Mouse (Mus musculus): Measurements from ENCODE around the gene Olfr458. TPM values are rescaled to one million over a fixed set of nuclear protein-coding genes. Genes with fewer than 3 reads are reported as not detected.
"Not testable (repeated sequence)": the region's sequence is repeated elsewhere in the genome, so short reads cannot be mapped to it uniquely, and the experiment has no call there.

Gene Olfr458
- not detected in 2 replicates for polyA plus RNA-seq (2011; ENCODE audit: insufficient read depth, insufficient read length, low replicate concordance, missing spikeins)

GRCm38 (mm10) chr6:42465096-42465495 is at the start of gene Olfr458:
TSS of gene Olfr458 (minus strand) at chr6:42465196.
- H3K4me3 ChIP-seq (replicated peaks; ENCODE audit: control insufficient read depth, low read depth, low read length), result no peak within 1 kb of the TSS
- H3K4me1 ChIP-seq (ENCODE audit: control insufficient read depth, insufficient read depth, low read length), result no peaks in the 10 kb centered on the region
- no peak for TF ChIP-seq CTCF (IDR thresholded peaks at IDR 0.05; ENCODE audit: control insufficient read depth, insufficient read depth, low read length)
- no peak for TF ChIP-seq POLR2A (IDR thresholded peaks at IDR 0.05; ENCODE audit: borderline replicate concordance, control insufficient read depth, low read depth, low read length)
- no peak within 1 kb of the TSS for H3K27ac ChIP-seq (ENCODE audit: control insufficient read depth, insufficient read depth, low read depth, low read length, poor library complexity)
- WGBS, result 76% methylated on average over 1 of the region's 1 CpGs

- TF ChIP-seq CTCF (IDR thresholded peaks at IDR 0.05; ENCODE audit: control insufficient read depth, insufficient read depth, low read length) (no peak), POLR2A (IDR thresholded peaks at IDR 0.05; ENCODE audit: borderline replicate concordance, control insufficient read depth, low read depth, low read length) (no peak)
- Histone ChIP-seq H3K4me1 (ENCODE audit: control insufficient read depth, insufficient read depth, low read length) (no peaks in the 10 kb centered on the region), H3K27ac (ENCODE audit: control insufficient read depth, insufficient read depth, low read depth, low read length, poor library complexity) (no peak overlapping the region), H3K4me3 (replicated peaks; ENCODE audit: control insufficient read depth, low read depth, low read length) (no peak overlapping the region)
- 63% methylated on average over 1 of the region's 1 CpGs for WGBS
Measured at GRCm38 (mm10) chr6:42513461-42513860, 48.5 kb upstream of the Olfr458 start.

GRCm38 (mm10) chr6:42509311-42509710 is 44.3 kb upstream of the Olfr458 start:
- no peak for TF ChIP-seq CTCF (IDR thresholded peaks at IDR 0.05; ENCODE audit: control insufficient read depth, insufficient read depth, low read length)
- TF ChIP-seq POLR2A (IDR thresholded peaks at IDR 0.05; ENCODE audit: borderline replicate concordance, control insufficient read depth, low read depth, low read length), result no peak
- H3K4me1 ChIP-seq (ENCODE audit: control insufficient read depth, insufficient read depth, low read length), result no peaks in the 10 kb centered on the region
- H3K4me3 ChIP-seq (replicated peaks; ENCODE audit: control insufficient read depth, low read depth, low read length), result no peak overlapping the region
- H3K27ac ChIP-seq (ENCODE audit: control insufficient read depth, insufficient read depth, low read depth, low read length, poor library complexity), result no peak overlapping the region

GRCm38 (mm10) chr6:42503478-42503877 is 38.5 kb upstream of the Olfr458 start:
- WGBS, result 83% methylated on average over 2 of the region's 2 CpGs
- no peak for TF ChIP-seq POLR2A (IDR thresholded peaks at IDR 0.05; ENCODE audit: borderline replicate concordance, control insufficient read depth, low read depth, low read length)
- no peak for TF ChIP-seq CTCF (IDR thresholded peaks at IDR 0.05; ENCODE audit: control insufficient read depth, insufficient read depth, low read length)
- no peaks in the 10 kb centered on the region for H3K4me1 ChIP-seq (ENCODE audit: control insufficient read depth, insufficient read depth, low read length)
- H3K27ac ChIP-seq (ENCODE audit: control insufficient read depth, insufficient read depth, low read depth, low read length, poor library complexity), result no peak overlapping the region
- no peak overlapping the region for H3K4me3 ChIP-seq (replicated peaks; ENCODE audit: control insufficient read depth, low read depth, low read length)

- Histone ChIP-seq H3K27ac (ENCODE audit: control insufficient read depth, insufficient read depth, low read depth, low read length, poor library complexity) (no peak overlapping the region), H3K4me1 (ENCODE audit: control insufficient read depth, insufficient read depth, low read length) (no peaks in the 10 kb centered on the region), H3K4me3 (replicated peaks; ENCODE audit: control insufficient read depth, low read depth, low read length) (no peak overlapping the region)
- TF ChIP-seq CTCF (IDR thresholded peaks at IDR 0.05; ENCODE audit: control insufficient read depth, insufficient read depth, low read length), result no peak
- no peak for TF ChIP-seq POLR2A (IDR thresholded peaks at IDR 0.05; ENCODE audit: borderline replicate concordance, control insufficient read depth, low read depth, low read length)
- 62% methylated on average over 1 of the region's 1 CpGs for WGBS
Measured at GRCm38 (mm10) chr6:42489731-42490130, 24.7 kb upstream of the Olfr458 start.

- 74% methylated on average over 1 of the region's 1 CpGs for WGBS
- no peak for TF ChIP-seq CTCF (IDR thresholded peaks at IDR 0.05; ENCODE audit: control insufficient read depth, insufficient read depth, low read length)
- no peak for TF ChIP-seq POLR2A (IDR thresholded peaks at IDR 0.05; ENCODE audit: borderline replicate concordance, control insufficient read depth, low read depth, low read length)
- Histone ChIP-seq H3K4me3 (replicated peaks; ENCODE audit: control insufficient read depth, low read depth, low read length) (no peak within 1 kb of the TSS), H3K27ac (ENCODE audit: control insufficient read depth, insufficient read depth, low read depth, low read length, poor library complexity) (no peak within 1 kb of the TSS), H3K4me1 (ENCODE audit: control insufficient read depth, insufficient read depth, low read length) (no peaks in the 10 kb centered on the region)
Measured at GRCm38 (mm10) chr6:42487114-42487513, 22.1 kb upstream of the Olfr458 start, which contains the start of gene Olfr456. TSS of gene Olfr456 (minus strand) at chr6:42487214.

GRCm38 (mm10) chr6:42484633-42485032 is 19.6 kb upstream of the Olfr458 start:
- Histone ChIP-seq H3K4me1 (ENCODE audit: control insufficient read depth, insufficient read depth, low read length) (no peaks in the 10 kb centered on the region), H3K4me3 (replicated peaks; ENCODE audit: control insufficient read depth, low read depth, low read length) (no peak overlapping the region), H3K27ac (ENCODE audit: control insufficient read depth, insufficient read depth, low read depth, low read length, poor library complexity) (no peak overlapping the region)
- TF ChIP-seq POLR2A (IDR thresholded peaks at IDR 0.05; ENCODE audit: borderline replicate concordance, control insufficient read depth, low read depth, low read length), result no peak
- no peak for TF ChIP-seq CTCF (IDR thresholded peaks at IDR 0.05; ENCODE audit: control insufficient read depth, insufficient read depth, low read length)

- H3K27ac ChIP-seq (ENCODE audit: control insufficient read depth, insufficient read depth, low read depth, low read length, poor library complexity), result no peak within 1 kb of the TSS
- 66% methylated on average over 1 of the region's 1 CpGs for WGBS
- H3K4me1 ChIP-seq (ENCODE audit: control insufficient read depth, insufficient read depth, low read length), result no peaks in the 10 kb centered on the region
- TF ChIP-seq CTCF (IDR thresholded peaks at IDR 0.05; ENCODE audit: control insufficient read depth, insufficient read depth, low read length), result no peak
- no peak for TF ChIP-seq POLR2A (IDR thresholded peaks at IDR 0.05; ENCODE audit: borderline replicate concordance, control insufficient read depth, low read depth, low read length)
- H3K4me3 ChIP-seq (replicated peaks; ENCODE audit: control insufficient read depth, low read depth, low read length), result no peak within 1 kb of the TSS
Measured at GRCm38 (mm10) chr6:42476235-42476634, 11.2 kb upstream of the Olfr458 start, which contains the start of gene Olfr457. TSS of gene Olfr457 (minus strand) at chr6:42476335.

- H3K4me3 ChIP-seq (replicated peaks; ENCODE audit: control insufficient read depth, low read depth, low read length); H3K4me1 ChIP-seq (ENCODE audit: control insufficient read depth, insufficient read depth, low read length); H3K27ac ChIP-seq (ENCODE audit: control insufficient read depth, insufficient read depth, low read depth, low read length, poor library complexity): not testable (repeated sequence)
- WGBS, result 89% methylated on average over 4 of the region's 4 CpGs
Measured at GRCm38 (mm10) chr6:42471298-42471697, 6.3 kb upstream of the Olfr458 start.

Data from bone marrow, adult 2 months (tissue).